Mouse (Mus musculus): ENCODE data around the gene Rabif.
"Not testable (repeated sequence)": the region's sequence is repeated elsewhere in the genome, so short reads cannot be mapped to it uniquely, and the experiment has no call there.

The Rabif gene

GRCm38 (mm10) chr1:134494428-134495215 lies at the start of gene Rabif:
Gene Rabif (plus strand): TSS chr1:134494648.
- peak; percentile 99 for DNase-seq

GRCm38 (mm10) chr1:134445418-134445817 lies 49.0 kb upstream of the Rabif start:
- DNase-seq, result no peak

DNA sequence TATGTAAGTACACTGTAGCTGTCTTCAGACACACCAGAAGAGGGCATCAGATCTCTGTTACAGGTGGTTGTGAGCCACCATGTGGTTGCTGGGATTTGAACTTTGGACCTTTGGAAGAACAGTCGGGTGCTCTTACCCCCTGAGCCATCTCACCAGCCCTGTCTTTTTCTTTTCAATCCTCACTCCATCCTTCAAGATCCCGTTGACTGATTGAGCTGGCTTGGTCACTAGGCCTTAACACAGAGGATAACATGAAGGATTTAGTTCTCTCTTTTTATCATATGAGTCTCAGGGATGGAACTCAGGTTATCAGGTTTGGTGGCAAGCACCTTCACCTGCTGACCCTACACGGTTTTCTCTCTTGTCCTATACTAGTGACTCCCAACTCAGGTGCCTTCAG lies 45.9 kb upstream of the Rabif start:
- DNase-seq, result not testable (repeated sequence)

DNA sequence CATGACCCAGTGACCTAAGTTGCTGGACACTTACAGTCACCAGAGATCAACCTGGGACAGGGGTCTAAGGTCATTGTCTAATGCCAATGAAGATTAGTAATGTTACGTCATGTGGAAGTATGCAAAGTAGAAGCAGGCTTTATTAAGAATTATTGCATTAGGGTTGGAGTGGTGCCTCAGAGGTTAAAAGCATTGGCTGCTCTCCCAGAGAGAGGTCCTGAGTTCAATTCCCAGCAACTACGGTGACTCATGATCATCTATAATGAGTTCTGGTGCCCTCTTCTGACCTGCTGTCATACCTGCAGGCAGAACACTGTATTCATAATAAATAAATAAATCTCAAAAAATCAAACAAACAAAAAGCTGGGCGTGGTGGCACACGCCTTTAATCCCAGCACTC lies 44.2 kb upstream of the Rabif start:
- no peak for DNase-seq

GRCm38 (mm10) chr1:134450986-134451385 lies 43.5 kb upstream of the Rabif start:
- peak; percentile 43 for DNase-seq

DNA sequence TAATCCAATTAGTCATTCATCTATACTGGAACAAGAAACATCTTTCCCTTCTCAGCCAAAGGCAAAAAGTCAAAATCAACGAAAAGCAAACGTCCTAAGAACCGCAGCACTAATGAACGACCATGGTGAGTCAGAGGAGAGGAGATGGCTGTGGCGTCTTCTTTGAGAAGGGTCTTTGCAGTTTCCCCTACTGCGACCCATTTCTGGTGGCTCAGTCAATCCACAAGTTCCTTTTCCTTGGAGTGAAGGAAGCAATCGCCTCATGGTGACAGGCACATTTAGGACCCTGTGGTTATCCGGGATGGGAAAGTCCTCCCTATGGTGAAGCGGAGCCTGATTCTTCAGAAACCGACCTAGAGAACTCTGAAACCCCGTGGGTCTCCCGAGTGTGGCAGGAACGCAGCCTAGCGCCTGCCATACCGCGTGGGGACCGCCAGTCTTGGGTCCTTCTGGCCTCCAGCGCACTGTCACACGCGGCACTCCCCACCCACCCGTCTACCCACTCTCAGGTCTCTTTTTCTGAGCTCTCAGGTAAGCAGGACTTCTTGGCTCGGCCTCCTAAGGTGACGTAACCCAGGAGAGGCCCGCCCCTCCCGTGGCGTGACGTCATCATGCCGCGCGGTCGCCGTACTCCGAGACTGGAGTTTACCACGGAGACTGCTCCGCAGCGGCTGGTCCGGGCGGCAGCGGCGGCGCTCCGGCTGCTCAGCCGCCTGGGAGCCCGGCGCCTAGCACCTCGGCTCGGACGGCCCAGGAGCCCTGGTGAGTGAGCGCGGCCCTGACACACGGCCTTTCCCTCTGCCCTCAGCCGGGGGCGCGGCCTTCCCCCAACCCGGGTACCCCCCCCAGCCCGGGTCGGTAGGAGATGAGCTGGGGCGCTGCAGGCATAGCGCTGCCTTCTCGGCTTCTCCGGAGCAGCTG lies 39.3 kb upstream of the Rabif start, which contains the start of gene Klhl12:
Klhl12 (plus strand) TSS at position 628 of the 921 bp plus-strand sequence.
- peak; percentile 98 for DNase-seq

- DNase-seq, result no peak
These were observed 38.4 kb upstream of the Rabif start for GRCm38 (mm10) chr1:134456060-134456459.

- DNase-seq, result no peak
These were observed 36.2 kb upstream of the Rabif start for GRCm38 (mm10) chr1:134458139-134458727.

- no peak for DNase-seq
These were observed 33.9 kb upstream of the Rabif start for GRCm38 (mm10) chr1:134460294-134461284.

- no peak for DNase-seq
These were observed 9.8 kb upstream of the Rabif start for GRCm38 (mm10) chr1:134484623-134485022.

- DNase-seq, result no peak
These were observed 3.3 kb upstream of the Rabif start for GRCm38 (mm10) chr1:134490903-134491801.

- DNase-seq, result no peak
These were observed 2.2 kb upstream of the Rabif start for GRCm38 (mm10) chr1:134492276-134492675.

- DNase-seq, result no peak
These were observed 952 bp upstream of the Rabif start for GRCm38 (mm10) chr1:134493496-134493895.

DNA sequence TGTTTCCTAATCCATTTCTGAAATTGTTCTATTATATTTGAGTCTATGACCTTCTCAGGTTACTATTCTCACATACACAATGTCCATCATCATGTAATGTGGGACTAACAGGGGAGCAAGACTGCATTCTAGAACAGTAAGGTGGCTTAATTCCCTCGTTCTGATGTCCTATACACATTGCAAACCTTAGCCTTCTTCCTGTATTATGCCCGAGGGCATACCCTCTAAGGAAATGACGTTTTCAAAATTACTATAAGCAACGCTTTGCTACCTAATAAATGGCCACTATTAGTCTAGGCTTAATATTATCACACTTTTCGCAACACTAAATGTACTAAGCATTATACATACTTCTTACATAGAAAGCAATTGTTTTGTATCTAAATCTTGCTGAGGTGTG lies 492 bp upstream of the Rabif start:
- no peak for DNase-seq

- no peak for DNase-seq
These were observed 730 bp downstream of the Rabif start for GRCm38 (mm10) chr1:134495216-134495539.

DNA sequence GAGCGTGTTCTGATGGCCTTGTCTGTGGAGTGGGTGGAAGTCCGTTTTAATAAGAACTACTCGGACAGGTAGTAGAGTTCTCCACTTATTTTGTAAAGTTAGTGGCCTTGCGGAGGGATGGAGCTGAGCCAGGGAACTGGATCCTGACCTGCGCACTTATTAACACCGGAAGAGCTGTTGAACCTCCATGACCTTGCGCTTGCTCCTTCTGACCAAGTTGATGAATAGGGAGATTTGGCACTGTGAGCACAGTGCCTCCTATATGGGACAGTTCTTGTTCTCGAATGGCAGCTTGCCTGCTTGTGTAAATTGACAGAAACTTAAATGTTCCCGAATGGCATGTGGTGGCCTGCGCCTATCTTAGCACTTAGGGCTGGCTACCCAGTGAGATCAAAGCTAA lies 1.5 kb downstream of the Rabif start:
- DNase-seq, result no peak

- no peak for DNase-seq
These were observed 6.5 kb downstream of the Rabif start for GRCm38 (mm10) chr1:134500916-134501315.

DNA sequence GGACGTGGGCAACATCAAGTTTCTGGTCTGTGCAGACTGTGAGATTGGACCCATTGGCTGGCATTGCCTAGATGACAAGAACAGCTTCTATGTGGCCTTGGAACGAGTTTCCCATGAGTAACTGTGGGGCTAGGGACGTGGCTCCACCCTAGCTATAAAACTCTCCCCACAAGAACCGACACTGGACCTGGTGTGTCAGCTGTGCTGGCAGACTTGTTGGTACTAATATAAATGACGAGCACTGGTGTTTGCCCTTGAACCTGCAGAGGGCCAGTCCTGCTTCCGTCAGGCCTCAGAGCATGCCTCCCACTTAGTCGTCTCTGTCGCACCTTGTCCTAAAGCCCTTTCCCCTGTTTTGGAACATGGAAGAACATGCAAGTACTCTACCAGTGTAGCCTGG lies 11.8 kb downstream of the Rabif start:
- DNase-seq, result no peak

GRCm38 (mm10) chr1:134510018-134510417 lies 15.6 kb downstream of the Rabif start:
- no peak for DNase-seq

GRCm38 (mm10) chr1:134512183-134512582 lies 17.7 kb downstream of the Rabif start:
- no peak for DNase-seq

DNA sequence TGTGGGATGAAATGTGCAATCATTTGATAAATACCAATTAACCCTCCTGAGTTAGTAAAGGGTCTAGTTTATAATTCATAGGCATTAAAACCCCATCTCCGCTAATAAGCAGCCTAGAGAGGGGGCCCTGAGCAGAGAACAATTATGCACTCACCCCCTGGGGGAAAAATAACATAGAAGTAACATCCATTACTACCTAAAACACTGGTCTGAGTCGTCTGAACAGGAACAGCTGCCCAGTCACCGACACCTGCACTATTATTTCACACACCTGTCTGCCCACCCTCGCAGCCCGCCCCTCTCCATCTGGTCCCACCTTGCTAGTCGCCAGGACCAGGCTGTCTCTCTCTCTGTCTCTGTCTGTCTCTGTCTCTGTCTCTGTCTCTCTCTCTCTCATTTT lies 18.1 kb downstream of the Rabif start:
- no peak for DNase-seq
